Mouse (Mus musculus) large intestine, adult 2 months (tissue): ENCODE data around the gene A530064D06Rik. TPM values are rescaled to one million over a fixed set of nuclear protein-coding genes. Genes with fewer than 3 reads are reported as not detected.
"Not testable (repeated sequence)": the region's sequence is repeated elsewhere in the genome, so short reads cannot be mapped to it uniquely, and the experiment has no call there.

ENCODE experiments used
- DNase-seq: peaks from one replicate; pipeline ENCODE4 v3.0.0-alpha.2; 2012; ENCODE audit warnings: low read depth, low spot score
- WGBS: fragments of 180-500 bp; shearing (Covaris S2); methylation state at CpG from one replicate; pipeline ENCODE4 v1.1.7; 2018; 5-methylcytosine and 5-hydroxymethylcytosine counted together
- polyA plus RNA-seq: library from polyadenylated mRNA; depleted of rRNA; stranded (reverse); fragments of >200 nt; gene quantifications from 2 replicates; pipeline ENCODE4 v1.2.3, GENCODE M21; 2012; rRNA removed

Gene A530064D06Rik
- polyA plus RNA-seq = 0.38 and 0.46 TPM in 2 replicates

GRCm38 (mm10) chr17:48167103-48167502 lies at the start of gene A530064D06Rik:
Gene A530064D06Rik, minus strand, starts transcription at chr17:48167275.
- DNase-seq = not testable (repeated sequence)
- 67% methylated on average over 2 of the region's 2 CpGs for WGBS

GRCm38 (mm10) chr17:48215429-48215828 lies 48.4 kb upstream of the A530064D06Rik start:
- DNase-seq = no peak
- whole genome bisulfite sequencing = 73% methylated on average over 1 of the region's 1 CpGs

- WGBS = 63% methylated on average over 5 of the region's 5 CpGs
- no peak for DNase-seq
Measured at GRCm38 (mm10) chr17:48213511-48213910, 46.4 kb upstream of the A530064D06Rik start.

- 94% methylated on average over 12 of the region's 12 CpGs for WGBS
Measured at GRCm38 (mm10) chr17:48212596-48212995, 45.5 kb upstream of the A530064D06Rik start.

GRCm38 (mm10) chr17:48203086-48203485 lies 36.0 kb upstream of the A530064D06Rik start:
- 93% methylated on average over 12 of the region's 12 CpGs for WGBS
- no peak for DNase-seq

More at GRCm38 (mm10) chr17:48212596-48212995, 45.5 kb upstream of the A530064D06Rik start:
- no peak for DNase-seq

GRCm38 (mm10) chr17:48192366-48192765 lies 25.3 kb upstream of the A530064D06Rik start:
- WGBS = 49% methylated on average over 2 of the region's 2 CpGs
- no peak for DNase-seq

- 14% methylated on average over 5 of the region's 5 CpGs for WGBS
- DNase-seq = no peak
Measured at GRCm38 (mm10) chr17:48185252-48185651, 18.2 kb upstream of the A530064D06Rik start.

GRCm38 (mm10) chr17:48157382-48158076 lies 9.5 kb downstream of the A530064D06Rik start:
- 19% methylated on average over 1 of the region's 1 CpGs for whole genome bisulfite sequencing
- DNase-seq = no peak

GRCm38 (mm10) chr17:48146120-48146519 lies 21.0 kb downstream of the A530064D06Rik start, which contains the start of gene 9830107B12Rik:
Gene 9830107B12Rik, minus strand, starts transcription at chr17:48146268.
- WGBS = 71% methylated on average over 3 of the region's 3 CpGs
- DNase-seq = no peak

GRCm38 (mm10) chr17:48132810-48133209 lies 34.3 kb downstream of the A530064D06Rik start:
- WGBS = 70% methylated on average over 2 of the region's 2 CpGs
- DNase-seq = no peak

GRCm38 (mm10) chr17:48120456-48120855 lies 46.6 kb downstream of the A530064D06Rik start:
- no peak for DNase-seq
- whole genome bisulfite sequencing = 90% methylated on average over 20 of the region's 20 CpGs

GRCm38 (mm10) chr17:48119656-48120055 lies 47.4 kb downstream of the A530064D06Rik start:
- WGBS = 23% methylated on average over 3 of the region's 3 CpGs
- DNase-seq = peak; percentile 21

- WGBS = 76% methylated on average over 1 of the region's 1 CpGs
- no peak for DNase-seq
Measured at GRCm38 (mm10) chr17:48118570-48118969, 48.5 kb downstream of the A530064D06Rik start.

- WGBS = 58% methylated on average over 8 of the region's 8 CpGs
- no peak for DNase-seq
Measured at GRCm38 (mm10) chr17:48110547-48111287, 56.4 kb downstream of the A530064D06Rik start.

GRCm38 (mm10) chr17:48108520-48108919 lies 58.6 kb downstream of the A530064D06Rik start:
- DNase-seq = no peak

GRCm38 (mm10) chr17:48107862-48108261 lies 59.2 kb downstream of the A530064D06Rik start:
- 55% methylated on average over 6 of the region's 6 CpGs for WGBS

More at GRCm38 (mm10) chr17:48108520-48108919, 58.6 kb downstream of the A530064D06Rik start:
- 78% methylated on average over 3 of the region's 3 CpGs for WGBS

GRCm38 (mm10) chr17:48107333-48107732 lies 59.7 kb downstream of the A530064D06Rik start:
- WGBS = 48% methylated on average over 4 of the region's 4 CpGs
- DNase-seq = no peak

More at GRCm38 (mm10) chr17:48107862-48108261, 59.2 kb downstream of the A530064D06Rik start:
- no peak for DNase-seq

GRCm38 (mm10) chr17:48100441-48101417 lies 66.3 kb downstream of the A530064D06Rik start:
- 16% methylated on average over 20 of the region's 21 CpGs for whole genome bisulfite sequencing
- peak; percentile 53 for DNase-seq

GRCm38 (mm10) chr17:48099312-48099711 lies 67.8 kb downstream of the A530064D06Rik start:
- DNase-seq = no peak

More at GRCm38 (mm10) chr17:48099312-48099711, 67.8 kb downstream of the A530064D06Rik start:
- WGBS = 57% methylated on average over 11 of the region's 11 CpGs
